Mouse (Mus musculus) ES-E14 (cell line): ENCODE measurements around the gene Tmem143. TPM values are rescaled to one million over a fixed set of nuclear protein-coding genes. Genes with fewer than 3 reads are reported as not detected.
A peak's percentile ranks its signal among the peaks of the same experiment; 100 is the strongest.

Source experiments
- DNase-seq: peaks from one replicate; pipeline ENCODE4 v3.0.0-alpha.2; 2013; ENCODE audit warnings: low read depth, low spot score
- H3K27ac ChIP-seq: 2 replicates; pipeline ENCODE4 v1.5.1; 2012; ENCODE audit warnings: low read depth, mild to moderate bottlenecking, low read length, moderate library complexity, mixed read lengths; ENCODE audit not compliant: poor library complexity, insufficient read depth, severe bottlenecking
- H3K36me3 ChIP-seq: 2 replicates; pipeline ENCODE4 v1.6.1; 2012; ENCODE audit warnings: mild to moderate bottlenecking, low read length, moderate library complexity, mixed read lengths; ENCODE audit not compliant: control insufficient read depth, poor library complexity, insufficient read depth, severe bottlenecking
- H3K4me1 ChIP-seq, 2 experiments: fragments of 150-350 bp in 1 of 2; sonication (generic) in 1 of 2; 2 replicates each; pipeline ENCODE4 v1.6.1; 2012; ENCODE audit warnings: low read length in 2 of 2, mild to moderate bottlenecking in 1 of 2, mixed read lengths in 1 of 2; ENCODE audit not compliant: control insufficient read depth in 2 of 2, insufficient read depth in 2 of 2, poor library complexity in 1 of 2
- H3K4me3 ChIP-seq, 2 experiments: fragments of 150-350 bp in 1 of 2; sonication (generic) in 1 of 2; 2 replicates each; pipeline ENCODE4 v1.5.1; 2012; ENCODE audit warnings: low read length in 2 of 2, low read depth in 1 of 2, mild to moderate bottlenecking in 1 of 2, mixed read lengths in 1 of 2; ENCODE audit not compliant: insufficient read depth in 1 of 2, poor library complexity in 1 of 2, severe bottlenecking in 1 of 2
- H3K9ac ChIP-seq: 2 replicates; pipeline ENCODE4 v1.6.1; 2012; ENCODE audit warnings: low read depth, mild to moderate bottlenecking, low read length, mixed read lengths; ENCODE audit not compliant: poor library complexity, insufficient read depth, severe bottlenecking
- H3K9me3 ChIP-seq: fragments of 150-350 bp; sonication (generic); 2 replicates; pipeline ENCODE4 v1.6.1; 2012; ENCODE audit warnings: low read depth, mild to moderate bottlenecking, low read length; ENCODE audit not compliant: control insufficient read depth, insufficient read depth
- CHD2 ChIP-seq: IDR thresholded peaks from 2 replicates; pipeline ENCODE4 v1.6.1; 2014; ENCODE audit warnings: mild to moderate bottlenecking, low read depth, low read length, inconsistent platforms
- HCFC1 ChIP-seq: IDR thresholded peaks from 2 replicates; pipeline ENCODE4 v1.6.1; 2012; ENCODE audit warnings: low read length, inconsistent platforms, borderline replicate concordance; ENCODE audit not compliant: insufficient read depth
- MAFK ChIP-seq: IDR thresholded peaks from 2 replicates; pipeline ENCODE4 v1.6.1; 2014; ENCODE audit warnings: mild to moderate bottlenecking, low read depth, low read length, inconsistent platforms; ENCODE audit not compliant: insufficient read depth
- ZC3H11A ChIP-seq: IDR thresholded peaks from 2 replicates; pipeline ENCODE4 v1.6.1; 2012; ENCODE audit warnings: low read depth, mild to moderate bottlenecking, inconsistent platforms, low read length, borderline replicate concordance
- ZNF384 ChIP-seq: IDR thresholded peaks from 2 replicates; pipeline ENCODE4 v1.6.1; 2012; ENCODE audit warnings: low read depth, low read length, inconsistent platforms
- in situ Hi-C, 2 experiments: fragments of 600-800 bp; cut with MboI; formaldehyde crosslinking; loops; one replicate each; pipeline ENCODE4 v1.15.1; 2025; ENCODE audit warnings: low sequenced_read_pairs in 2 of 2, inconsistent platforms in 1 of 2; ENCODE audit not compliant: unreplicated experiment in 2 of 2
- total RNA-seq: library from RNA; depleted of rRNA; stranded (reverse); fragments of 300-350 nt; gene quantifications from 2 replicates; pipeline ENCODE4 v1.2.3, GENCODE M21; 2012

Tmem143 gene
- total RNA-seq, 1 experiment = 26.0 TPM

- H3K4me3 ChIP-seq = peak overlapping the region in 1 of 2 experiments; percentile 37; a peak in 1 of 4 replicates
- H3K9ac ChIP-seq = no peak overlapping the region
- H3K9me3 ChIP-seq = no peaks in the 10 kb centered on the region
- H3K4me1 ChIP-seq = no peaks in the 10 kb centered on the region
- in situ Hi-C loops = no loop called here
- TF ChIP-seq ZC3H11A (no peak), MAFK (no peak), HCFC1 (no peak), ZNF384 (no peak), CHD2 (no peak)
- H3K27ac ChIP-seq = no peak overlapping the region
- H3K36me3 ChIP-seq = peaks cover 15% of the 10 kb centered on the region
- DNase-seq = no peak
These were observed 16.2 kb upstream of the Tmem143 start for GRCm38 (mm10) chr7:45880531-45880930.

- H3K36me3 ChIP-seq = peaks cover 13% of the 10 kb centered on the region
- in situ Hi-C loops = no loop called here
- H3K9me3 ChIP-seq = no peaks in the 10 kb centered on the region
- no peak overlapping the region for H3K27ac ChIP-seq
- TF ChIP-seq HCFC1 (no peak), MAFK (no peak), ZC3H11A (no peak), CHD2 (no peak), ZNF384 (no peak)
- DNase-seq = no peak
- no peaks in the 10 kb centered on the region for H3K4me1 ChIP-seq
- H3K4me3 ChIP-seq = peak overlapping the region in 1 of 2 experiments; percentile 37; a peak in 2 of 4 replicates
- H3K9ac ChIP-seq = 0 out of 2 replicates have a peak overlapping the region, but pooled peaks have one; percentile 10
These were observed 15.7 kb upstream of the Tmem143 start for GRCm38 (mm10) chr7:45881011-45881410.

GRCm38 (mm10) chr7:45887246-45887645, 9.5 kb upstream of the Tmem143 start:
- in situ Hi-C loops = no loop called here
- Histone ChIP-seq H3K4me1 (no peaks in the 10 kb centered on the region), H3K36me3 (peaks cover 3% of the 10 kb centered on the region; the same call in 1 of the 2 replicates), H3K9me3 (no peaks in the 10 kb centered on the region), H3K9ac (no peak overlapping the region), H3K4me3 (no peak overlapping the region), H3K27ac (no peak overlapping the region)
- no peak for DNase-seq
- TF ChIP-seq HCFC1 (no peak), MAFK (no peak), CHD2 (no peak), ZC3H11A (no peak), ZNF384 (no peak)

GRCm38 (mm10) chr7:45892651-45893050, 4.1 kb upstream of the Tmem143 start:
- Histone ChIP-seq H3K4me1 (peaks cover 0 to 3% of the 10 kb centered on the region in 2 experiments; a peak in 1 of 4 replicates), H3K9ac (no peak overlapping the region), H3K4me3 (no peak overlapping the region), H3K36me3 (no peaks in the 10 kb centered on the region), H3K27ac (no peak overlapping the region), H3K9me3 (no peaks in the 10 kb centered on the region)
- no peak for TF ChIP-seq MAFK
- no peak for TF ChIP-seq CHD2
- no peak for TF ChIP-seq ZC3H11A
- no peak for TF ChIP-seq HCFC1
- no peak for TF ChIP-seq ZNF384
- DNase-seq = no peak
- in situ Hi-C loops = no loop called here
